Mouse (Mus musculus): Measurements from ENCODE around the gene Nhp2. TPM values are rescaled to one million over a fixed set of nuclear protein-coding genes. Genes with fewer than 3 reads are reported as not detected.

The Nhp2 gene
- polyA plus RNA-seq, 1 experiment from 2014 or later = 149 TPM

GRCm38 (mm10) chr11:51671376-51671775, 51.8 kb downstream of the Nhp2 start:
- no peaks in the 10 kb centered on the region for H3K27me3 ChIP-seq
- 63% methylated on average over 2 of the region's 2 CpGs for WGBS
- H3K4me3 ChIP-seq = no peak overlapping the region
- no peak overlapping the region for H3K27ac ChIP-seq
- H3K9me3 ChIP-seq = no peaks in the 10 kb centered on the region
- no peak for ATAC-seq (ENCODE audit: insufficient number of reproducible peaks, low FRiP score, low TSS enrichment, low read depth)
- no peaks in the 10 kb centered on the region for H3K36me3 ChIP-seq
- no peak overlapping the region for H3K9ac ChIP-seq
- H3K4me2 ChIP-seq = no peak overlapping the region
- peaks cover 13% of the 10 kb centered on the region; the same call in 1 of the 2 replicates for H3K4me1 ChIP-seq

GRCm38 (mm10) chr11:51673291-51673690, 53.8 kb downstream of the Nhp2 start:
- H3K36me3 ChIP-seq = no peaks in the 10 kb centered on the region
- H3K9ac ChIP-seq = no peak overlapping the region
- H3K27me3 ChIP-seq = no peaks in the 10 kb centered on the region
- H3K4me2 ChIP-seq = no peak overlapping the region
- ATAC-seq (ENCODE audit: insufficient number of reproducible peaks, low FRiP score, low TSS enrichment, low read depth) = peak; percentile 87
- 44% methylated on average over 9 of the region's 9 CpGs for WGBS
- peak overlapping the region; percentile 65 for H3K27ac ChIP-seq
- no peaks in the 10 kb centered on the region for H3K9me3 ChIP-seq
- no peak overlapping the region for H3K4me3 ChIP-seq
- H3K4me1 ChIP-seq = peaks cover 13% of the 10 kb centered on the region; the same call in 1 of the 2 replicates

Other genes starting within 250 kb of the Nhp2 start
- 17.2 and 19.6 TPM in 2 replicates for gene Phykpl, start 35.0 kb upstream of the Nhp2 start, polyA plus RNA-seq (2015; fragmentation: Nextera tagmentation; extraction: Ambion mirVana)
- gene Hnrnpab, start 12.9 kb upstream of the Nhp2 start, polyA plus RNA-seq (2015; fragmentation: Nextera tagmentation; extraction: Ambion mirVana) = 267 and 339 TPM in 2 replicates
- 53.2 and 59.8 TPM in 2 replicates for gene Rmnd5b, start 16.2 kb downstream of the Nhp2 start, polyA plus RNA-seq (2015; fragmentation: Nextera tagmentation; extraction: Ambion mirVana)
- 35.7 and 44.4 TPM in 2 replicates for gene N4bp3, start 31.1 kb downstream of the Nhp2 start, polyA plus RNA-seq (2015; fragmentation: Nextera tagmentation; extraction: Ambion mirVana)
- 4.2 and 4.9 TPM in 2 replicates for gene D930048N14Rik, start 31.2 kb downstream of the Nhp2 start, polyA plus RNA-seq (2015; fragmentation: Nextera tagmentation; extraction: Ambion mirVana)
- gene 0610009B22Rik, start 69.1 kb downstream of the Nhp2 start, polyA plus RNA-seq (2015; fragmentation: Nextera tagmentation; extraction: Ambion mirVana) = 74.2 and 83.3 TPM in 2 replicates
- 17.0 and 17.4 TPM in 2 replicates for gene Sec24a, start 143.9 kb downstream of the Nhp2 start, polyA plus RNA-seq (2015; fragmentation: Nextera tagmentation; extraction: Ambion mirVana)
- gene Sar1b, start 144.0 kb downstream of the Nhp2 start, polyA plus RNA-seq (2015; fragmentation: Nextera tagmentation; extraction: Ambion mirVana) = 121 and 124 TPM in 2 replicates
- 1.8 and 1.9 TPM in 2 replicates for gene Jade2, start 237.9 kb downstream of the Nhp2 start, polyA plus RNA-seq (2015; fragmentation: Nextera tagmentation; extraction: Ambion mirVana)